Mouse (Mus musculus) E14TG2a.4 (cell line): ENCODE measurements around the gene Rps6ka5.

ENCODE experiments used
- H3K27me3 ChIP-seq: 2 replicates; pipeline ENCODE4 v1.6.1; 2014; ENCODE audit warnings: low read length, control low read depth; ENCODE audit not compliant: insufficient read depth
- H3K36me3 ChIP-seq: 2 replicates; pipeline ENCODE4 v1.6.1; 2014; ENCODE audit warnings: low read length, control low read depth; ENCODE audit not compliant: insufficient read depth
- H3K4me1 ChIP-seq: replicated peaks from 2 replicates; pipeline ENCODE4 v1.6.1; 2014; ENCODE audit warnings: low read depth, low read length, control low read depth
- H3K4me3 ChIP-seq: replicated peaks from 2 replicates; pipeline ENCODE4 v1.5.1; 2014; ENCODE audit warnings: mild to moderate bottlenecking, low read length
- H3K9me3 ChIP-seq: 2 replicates; pipeline ENCODE4 v1.6.1; 2014; ENCODE audit warnings: low read length, control low read depth
- CTCF ChIP-seq: conservative IDR thresholded peaks from 2 replicates; pipeline ENCODE4 v1.5.1; 2014; ENCODE audit warnings: low read length
- NANOG ChIP-seq: IDR thresholded peaks from 2 replicates; pipeline ENCODE4 v1.6.1; 2014; ENCODE audit warnings: borderline replicate concordance, low read length, mixed read lengths
- POU5F1 ChIP-seq: IDR thresholded peaks from 2 replicates; pipeline ENCODE4 v1.6.1; 2014; ENCODE audit warnings: low read length, borderline replicate concordance

Rps6ka5 gene

DNA sequence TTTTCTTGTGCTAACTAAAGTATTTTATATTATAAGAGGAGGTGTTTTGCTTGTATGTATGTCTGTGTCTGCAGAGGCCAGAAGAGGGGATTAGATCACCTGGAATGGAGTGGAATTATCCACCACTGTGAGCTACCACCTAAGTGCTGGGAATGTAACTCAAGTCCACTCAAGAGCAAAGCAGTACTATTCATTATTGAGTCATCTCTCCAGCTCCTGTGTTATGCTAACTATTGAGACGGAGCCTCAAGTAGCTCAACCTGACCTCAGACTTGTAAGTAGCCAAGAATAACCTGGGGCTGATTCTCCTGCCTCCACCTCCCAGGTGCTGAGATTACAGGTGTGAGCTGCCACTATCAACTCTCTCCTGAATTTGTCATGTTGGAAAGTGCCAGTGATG lies 174.8 kb downstream of the Rps6ka5 start:
- Histone ChIP-seq H3K4me3 (no peak overlapping the region), H3K9me3 (no peaks in the 10 kb centered on the region), H3K4me1 (peaks cover 15% of the 10 kb centered on the region), H3K27me3 (no peaks in the 10 kb centered on the region), H3K36me3 (peaks cover 30% of the 10 kb centered on the region)
- TF ChIP-seq NANOG (no peak), POU5F1 (no peak), CTCF (no peak)

- TF ChIP-seq POU5F1 (no peak), CTCF (no peak), NANOG (no peak)
Measured at GRCm38 (mm10) chr12:100544194-100544567, 182.6 kb downstream of the Rps6ka5 start.

GRCm38 (mm10) chr12:100543437-100544193 lies 183.2 kb downstream of the Rps6ka5 start:
- Histone ChIP-seq H3K27me3 (no peaks in the 10 kb centered on the region), H3K9me3 (no peaks in the 10 kb centered on the region), H3K4me3 (no peak overlapping the region), H3K4me1 (peaks cover 8% of the 10 kb centered on the region), H3K36me3 (no peaks in the 10 kb centered on the region)
- TF ChIP-seq POU5F1 (no peak), CTCF (no peak), NANOG (no peak)

More at GRCm38 (mm10) chr12:100544194-100544567, 182.6 kb downstream of the Rps6ka5 start:
- H3K27me3 ChIP-seq: no peaks in the 10 kb centered on the region
- peaks cover 8% of the 10 kb centered on the region for H3K4me1 ChIP-seq
- H3K36me3 ChIP-seq: no peaks in the 10 kb centered on the region
- H3K4me3 ChIP-seq: no peak overlapping the region
- no peaks in the 10 kb centered on the region for H3K9me3 ChIP-seq

DNA sequence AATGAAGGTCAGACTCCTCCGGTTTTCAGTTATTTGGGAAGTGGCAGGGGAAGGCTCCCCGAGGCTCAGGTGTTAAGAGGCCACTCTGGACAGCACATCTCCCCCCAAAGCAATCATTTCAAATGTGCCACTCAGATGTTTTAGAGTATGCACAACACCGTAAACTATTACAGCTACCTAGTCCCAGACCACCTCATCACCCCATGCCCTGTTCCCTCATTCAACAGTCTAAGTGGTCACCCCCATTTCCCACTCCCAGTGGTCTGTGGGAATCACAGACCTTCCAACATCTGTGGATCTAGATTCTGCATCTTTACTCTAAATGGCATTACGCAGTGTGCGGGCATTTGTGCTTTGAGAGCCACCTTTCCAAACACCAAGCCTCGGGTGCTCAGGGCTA lies 184.3 kb downstream of the Rps6ka5 start:
- Histone ChIP-seq H3K9me3 (no peaks in the 10 kb centered on the region), H3K4me3 (no peak overlapping the region), H3K4me1 (peaks cover 12% of the 10 kb centered on the region), H3K27me3 (no peaks in the 10 kb centered on the region), H3K36me3 (no peaks in the 10 kb centered on the region)
- TF ChIP-seq NANOG (no peak), CTCF (no peak), POU5F1 (no peak)

GRCm38 (mm10) chr12:100542076-100542475 lies 184.7 kb downstream of the Rps6ka5 start:
- H3K4me1 ChIP-seq: peaks cover 16% of the 10 kb centered on the region
- TF ChIP-seq CTCF: no peak
- no peak for TF ChIP-seq POU5F1
- no peak for TF ChIP-seq NANOG
- no peak overlapping the region for H3K4me3 ChIP-seq
- H3K9me3 ChIP-seq: no peaks in the 10 kb centered on the region
- H3K27me3 ChIP-seq: no peaks in the 10 kb centered on the region
- no peaks in the 10 kb centered on the region for H3K36me3 ChIP-seq

DNA sequence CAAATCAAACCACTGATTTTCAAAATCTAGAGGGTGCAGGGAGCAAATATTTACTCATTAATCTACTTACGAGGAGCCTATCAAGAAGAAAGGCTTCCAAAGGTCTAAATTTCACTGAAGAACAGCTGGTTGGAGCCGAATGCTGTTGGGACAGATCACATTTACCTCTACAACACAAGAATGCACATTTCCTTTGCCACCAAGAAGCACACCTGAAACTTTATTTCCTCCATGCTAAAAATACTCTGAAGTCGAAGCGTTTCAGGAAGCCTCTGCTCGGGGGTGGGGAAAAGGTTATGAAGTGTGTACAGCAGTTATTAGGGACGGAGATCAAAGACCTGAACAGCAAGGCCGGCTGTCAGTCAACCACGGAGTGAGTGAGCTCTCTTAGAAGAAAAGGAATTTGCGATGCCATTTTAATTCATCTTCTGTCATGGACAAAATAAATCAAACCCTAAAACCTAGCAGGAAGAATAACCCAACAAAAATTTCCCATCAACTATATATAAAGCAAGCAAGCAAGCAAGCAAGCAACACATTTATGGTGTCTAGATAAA lies 187.5 kb downstream of the Rps6ka5 start:
- Histone ChIP-seq H3K36me3 (no peaks in the 10 kb centered on the region), H3K4me1 (peaks cover 45% of the 10 kb centered on the region), H3K9me3 (no peaks in the 10 kb centered on the region), H3K4me3 (no peak overlapping the region), H3K27me3 (no peaks in the 10 kb centered on the region)
- no peak for TF ChIP-seq NANOG
- no peak for TF ChIP-seq POU5F1
- TF ChIP-seq CTCF: no peak

GRCm38 (mm10) chr12:100538445-100539157 lies 188.2 kb downstream of the Rps6ka5 start:
- H3K36me3 ChIP-seq: no peaks in the 10 kb centered on the region
- no peaks in the 10 kb centered on the region for H3K9me3 ChIP-seq
- TF ChIP-seq POU5F1 (no peak), NANOG (no peak)
- no peak overlapping the region for H3K4me3 ChIP-seq
- peaks cover 49% of the 10 kb centered on the region for H3K4me1 ChIP-seq
- H3K27me3 ChIP-seq: no peaks in the 10 kb centered on the region

GRCm38 (mm10) chr12:100537091-100537490 lies 189.7 kb downstream of the Rps6ka5 start:
- Histone ChIP-seq H3K4me3 (peak overlapping the region; percentile 67; the same call in 1 of the 2 replicates), H3K9me3 (no peaks in the 10 kb centered on the region), H3K36me3 (no peaks in the 10 kb centered on the region), H3K27me3 (no peaks in the 10 kb centered on the region), H3K4me1 (peaks cover 64% of the 10 kb centered on the region)
- TF ChIP-seq NANOG: no peak
- no peak for TF ChIP-seq CTCF
- no peak for TF ChIP-seq POU5F1
